Mouse (Mus musculus) midbrain, postnatal 0 days (tissue): ENCODE data around the gene Ift74. TPM values are rescaled to one million over a fixed set of nuclear protein-coding genes. Genes with fewer than 3 reads are reported as not detected.

Experiments used
- ATAC-seq: fragments of 200-750 bp; cut with Nextera tagmentation; 2 replicates; pipeline ENCODE4 v1.8.0; 2017; ENCODE audit warnings: moderate number of reproducible peaks, mild to moderate bottlenecking, moderate TSS enrichment, moderate library complexity; ENCODE audit not compliant: low FRiP score
- DNase-seq: peaks from one replicate; pipeline ENCODE4 v3.0.0-alpha.2; 2015; ENCODE audit warnings: low spot score
- H3K27ac ChIP-seq: fragments of 300-500 bp; sonication (generic); 2 replicates; pipeline ENCODE4 v1.5.1; 2014; ENCODE audit warnings: low read depth, mild to moderate bottlenecking, low read length, mixed read lengths
- H3K27me3 ChIP-seq: fragments of 300-500 bp; sonication (generic); 2 replicates; pipeline ENCODE4 v1.6.1; 2014; ENCODE audit warnings: low read length, control low read depth, mixed read lengths; ENCODE audit not compliant: insufficient read depth
- H3K36me3 ChIP-seq: fragments of 300-500 bp; sonication (generic); 2 replicates; pipeline ENCODE4 v1.6.1; 2014; ENCODE audit warnings: low read length, control low read depth, mixed read lengths; ENCODE audit not compliant: insufficient read depth
- H3K4me1 ChIP-seq: fragments of 300-500 bp; sonication (generic); 2 replicates; pipeline ENCODE4 v1.6.1; 2014; ENCODE audit warnings: mild to moderate bottlenecking, control low read depth, antibody characterized with exemption, low read length, mixed read lengths; ENCODE audit not compliant: insufficient read depth
- H3K4me2 ChIP-seq: fragments of 300-500 bp; sonication (generic); 2 replicates; pipeline ENCODE4 v1.6.1; 2014; ENCODE audit warnings: low read depth, mild to moderate bottlenecking, low read length, mixed read lengths; ENCODE audit not compliant: poor library complexity, severe bottlenecking
- H3K4me3 ChIP-seq: fragments of 300-500 bp; sonication (generic); 2 replicates; pipeline ENCODE4 v1.5.1; 2014; ENCODE audit warnings: low read depth, mild to moderate bottlenecking, low read length, moderate library complexity
- H3K9ac ChIP-seq: fragments of 300-500 bp; sonication (generic); replicated peaks from 2 replicates; pipeline ENCODE4 v1.6.1; 2014; ENCODE audit warnings: mild to moderate bottlenecking, low read length, moderate library complexity, mixed read lengths; ENCODE audit not compliant: poor library complexity, severe bottlenecking
- H3K9me3 ChIP-seq: fragments of 300-500 bp; sonication (generic); 2 replicates; pipeline ENCODE4 v1.6.1; 2016; ENCODE audit warnings: low read length, control low read depth
- CTCF ChIP-seq: IDR thresholded peaks from 2 replicates; pipeline ENCODE4 v1.5.1; 2016; ENCODE audit warnings: antibody characterized with exemption, mild to moderate bottlenecking
- WGBS: fragments of 180-500 bp; shearing (Covaris S2); extraction: QIAGEN DNeasy Blood & Tissue Kit; methylation state at CpG from one replicate; pipeline ENCODE4 v1.1.7; 2014; 5-methylcytosine and 5-hydroxymethylcytosine counted together
- polyA plus RNA-seq: library from polyadenylated mRNA; unstranded; fragments of >200 nt; fragmentation: Nextera tagmentation; extraction: Ambion mirVana; gene quantifications from 2 replicates; pipeline ENCODE4 v1.2.1, GENCODE M21; 2015
- total RNA-seq: library from RNA; depleted of rRNA; stranded (reverse); fragments of >200 nt; gene quantifications from 2 replicates; pipeline ENCODE4 v1.2.3, GENCODE M21; 2014

Gene Ift74
- total and polyA plus RNA-seq, 2 experiments from 2014 or later, result 9.2 to 27.3 TPM

DNA sequence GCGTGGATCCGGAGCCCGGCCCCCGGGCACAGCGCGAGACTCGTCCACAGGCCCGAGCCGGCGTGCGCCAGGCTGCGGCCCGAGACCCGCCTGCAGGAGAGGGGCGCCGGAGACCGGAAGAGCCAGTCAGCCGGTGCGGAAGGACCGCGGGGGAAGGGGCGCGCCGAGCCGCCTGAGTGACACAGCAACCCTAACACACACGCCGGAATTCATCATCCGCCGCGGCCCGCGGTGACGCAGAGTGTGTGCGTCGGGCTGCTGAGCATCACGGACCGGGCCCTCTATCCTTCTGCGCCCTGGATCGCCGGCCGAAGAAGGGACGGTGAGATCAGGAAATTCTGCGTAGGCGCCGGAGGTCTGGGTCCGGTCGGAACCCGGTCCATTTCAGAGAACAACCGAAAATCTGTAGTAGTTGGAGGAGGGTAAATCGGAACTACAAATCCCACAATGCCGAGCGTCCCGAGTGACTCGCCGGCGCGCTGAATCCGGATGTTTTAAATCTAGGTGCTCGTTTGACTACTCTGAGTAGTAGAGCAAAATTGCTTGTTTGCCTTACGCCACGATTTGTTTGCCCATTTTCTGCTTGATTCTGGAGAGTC lies 11.2 kb upstream of the Ift74 start, which contains the start of gene Plaa:
Gene Plaa, minus strand, starts transcription at position 214 of the 599 bp plus-strand sequence.
- H3K4me3 ChIP-seq, result peak within 1 kb of the TSS; percentile 86
- H3K4me1 ChIP-seq, result peaks cover 3% of the 10 kb centered on the region; the same call in 1 of the 2 replicates
- H3K27me3 ChIP-seq, result no peaks in the 10 kb centered on the region
- H3K4me2 ChIP-seq, result peak within 1 kb of the TSS; percentile 72
- H3K36me3 ChIP-seq, result no peaks in the 10 kb centered on the region
- H3K9me3 ChIP-seq, result no peaks in the 10 kb centered on the region
- peak; percentile 96 for DNase-seq
- H3K27ac ChIP-seq, result peak within 1 kb of the TSS; percentile 92
- WGBS, result under 1% methylated on average over 53 of the region's 61 CpGs
- peak; percentile 99 for ATAC-seq
- TF ChIP-seq CTCF, result no peak
- H3K9ac ChIP-seq, result peak within 1 kb of the TSS; percentile 83

DNA sequence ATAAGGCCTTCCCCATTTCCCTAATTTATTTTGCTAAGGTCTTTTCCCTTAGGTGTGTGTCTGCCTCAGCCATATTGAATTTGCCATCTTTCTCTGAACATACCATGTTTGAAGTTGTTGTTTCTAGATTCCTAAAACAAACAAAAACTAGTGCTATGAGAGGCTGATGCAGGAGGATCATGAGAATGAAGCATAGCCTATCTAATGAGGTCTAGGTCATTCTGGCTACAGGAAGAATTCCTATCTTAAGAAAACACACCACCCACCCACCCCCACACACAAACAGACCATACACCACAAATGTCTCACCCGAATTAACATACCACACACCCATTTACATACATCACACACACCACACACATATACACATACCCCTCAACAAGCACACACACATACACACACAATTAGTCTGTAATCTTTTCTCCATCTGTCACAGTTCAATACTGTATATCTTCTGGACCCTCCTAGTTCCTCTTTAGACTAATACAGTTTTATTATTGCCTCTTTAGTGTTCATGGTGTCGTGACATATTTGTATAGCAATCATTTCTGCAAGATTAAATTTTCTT lies 9.8 kb upstream of the Ift74 start:
- H3K9ac ChIP-seq, result no peak overlapping the region
- TF ChIP-seq CTCF, result no peak
- ATAC-seq (no peak), DNase-seq (no peak)
- no peak overlapping the region for H3K27ac ChIP-seq
- no peaks in the 10 kb centered on the region for H3K9me3 ChIP-seq
- peaks cover 3% of the 10 kb centered on the region; the same call in 1 of the 2 replicates for H3K4me1 ChIP-seq
- no peak overlapping the region for H3K4me3 ChIP-seq
- H3K4me2 ChIP-seq, result no peak overlapping the region
- H3K27me3 ChIP-seq, result no peaks in the 10 kb centered on the region
- WGBS, result 93% methylated on average over 2 of the region's 2 CpGs
- H3K36me3 ChIP-seq, result no peaks in the 10 kb centered on the region

DNA sequence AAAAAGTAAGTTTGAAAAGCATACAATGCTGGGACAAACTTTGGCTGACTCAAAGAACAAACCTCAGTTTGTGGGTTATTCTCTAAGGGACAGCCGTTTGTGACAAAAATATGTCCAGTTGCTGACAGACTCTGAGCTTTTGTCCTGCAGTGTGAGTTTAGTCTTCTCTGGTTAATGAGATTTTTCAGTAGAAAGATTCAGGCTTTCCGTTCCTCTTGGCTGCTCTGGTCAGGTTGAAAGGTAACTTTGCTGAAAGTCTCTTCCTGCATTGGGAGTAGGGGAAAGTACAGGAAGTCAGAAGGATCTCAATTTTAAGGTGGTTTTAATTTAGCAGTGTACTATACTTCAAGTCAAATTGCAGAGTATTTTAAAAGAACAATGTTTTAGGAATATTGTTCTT lies 8.7 kb upstream of the Ift74 start:
- H3K4me2 ChIP-seq, result no peak overlapping the region
- H3K27ac ChIP-seq, result no peak overlapping the region
- ATAC-seq, result no peak
- no peak overlapping the region for H3K9ac ChIP-seq
- no peaks in the 10 kb centered on the region for H3K9me3 ChIP-seq
- H3K36me3 ChIP-seq, result no peaks in the 10 kb centered on the region
- WGBS, result 99% methylated on average over 2 of the region's 2 CpGs
- no peak for TF ChIP-seq CTCF
- peaks cover 3% of the 10 kb centered on the region; the same call in 1 of the 2 replicates for H3K4me1 ChIP-seq
- no peak overlapping the region for H3K4me3 ChIP-seq
- no peaks in the 10 kb centered on the region for H3K27me3 ChIP-seq
- no peak for DNase-seq

DNA sequence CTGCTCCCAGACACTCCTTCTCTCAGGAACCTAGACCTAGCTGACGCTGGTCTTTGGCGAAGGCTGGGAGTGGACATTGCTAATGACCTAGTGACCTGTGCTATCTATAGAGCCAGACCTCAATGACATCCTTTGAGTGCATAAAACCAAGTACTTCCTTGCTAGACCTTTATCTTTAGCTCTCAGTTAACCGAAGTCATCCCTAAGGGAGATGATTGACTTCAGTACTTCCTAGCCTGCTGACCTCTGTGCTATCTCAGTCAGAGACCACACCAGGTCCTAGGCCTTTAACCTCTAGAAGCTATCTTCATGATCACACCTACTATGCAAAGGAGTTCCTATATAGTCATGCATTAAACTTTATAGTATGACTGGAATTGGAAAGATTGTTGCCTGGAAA lies 4.0 kb upstream of the Ift74 start:
- no peak overlapping the region for H3K9ac ChIP-seq
- no peak overlapping the region for H3K27ac ChIP-seq
- no peaks in the 10 kb centered on the region for H3K27me3 ChIP-seq
- DNase-seq, result no peak
- H3K4me2 ChIP-seq, result no peak overlapping the region
- H3K36me3 ChIP-seq, result no peaks in the 10 kb centered on the region
- no peak overlapping the region for H3K4me3 ChIP-seq
- peaks cover 2% of the 10 kb centered on the region; the same call in 1 of the 2 replicates for H3K4me1 ChIP-seq
- no peaks in the 10 kb centered on the region for H3K9me3 ChIP-seq
- ATAC-seq, result no peak
- TF ChIP-seq CTCF, result no peak
- WGBS, result 88% methylated on average over 3 of the region's 3 CpGs

DNA sequence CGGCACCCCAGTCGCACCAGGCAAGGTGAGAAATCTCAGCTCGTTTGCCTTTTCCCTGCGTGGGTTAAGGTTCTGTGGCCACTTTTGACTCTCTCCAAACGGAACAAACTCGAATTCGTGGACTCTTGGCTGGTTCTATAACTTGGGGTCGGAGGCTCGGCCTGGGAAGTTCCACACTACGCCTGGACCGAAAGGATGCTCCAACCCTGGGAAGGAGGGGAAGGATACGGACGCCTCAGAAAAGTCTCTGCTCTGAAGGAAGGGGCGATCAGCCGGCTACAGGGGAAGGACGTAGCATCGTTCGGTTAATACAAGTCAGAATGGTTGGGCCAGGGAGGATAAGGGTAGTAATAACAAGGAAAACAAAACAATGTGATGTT lies 326 bp downstream of the Ift74 start:
- Histone ChIP-seq H3K36me3 (no peaks in the 10 kb centered on the region), H3K4me2 (peak overlapping the region; percentile 66), H3K4me3 (peak overlapping the region; percentile 73), H3K27me3 (no peaks in the 10 kb centered on the region), H3K9me3 (no peaks in the 10 kb centered on the region), H3K9ac (peak overlapping the region; percentile 74), H3K4me1 (peaks cover 4% of the 10 kb centered on the region; the same call in 1 of the 2 replicates), H3K27ac (peak overlapping the region; percentile 58)
- WGBS, result under 1% methylated on average over 18 of the region's 18 CpGs
- ATAC-seq (peak; percentile 73), DNase-seq (no peak)
- no peak for TF ChIP-seq CTCF

DNA sequence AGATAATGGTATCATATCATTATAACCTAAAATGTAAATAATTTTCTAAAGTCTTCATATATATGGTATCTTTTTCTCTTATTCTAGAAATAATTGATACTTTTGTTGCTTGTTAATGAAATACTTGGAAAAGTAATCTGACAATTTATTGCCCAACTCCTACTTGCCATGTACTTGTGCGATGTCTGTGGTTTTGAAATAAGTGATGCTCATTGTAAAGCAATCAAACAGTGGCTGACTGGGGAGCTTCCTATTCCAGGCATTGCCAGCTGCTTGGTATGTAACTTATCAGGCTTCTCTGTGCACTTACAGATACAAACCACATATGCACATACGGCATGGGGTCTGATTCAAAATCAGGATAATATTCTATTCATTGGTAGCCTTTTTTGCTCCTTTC lies 5.8 kb downstream of the Ift74 start:
- no peak for TF ChIP-seq CTCF
- no peak overlapping the region for H3K4me2 ChIP-seq
- no peaks in the 10 kb centered on the region for H3K36me3 ChIP-seq
- no peaks in the 10 kb centered on the region for H3K27me3 ChIP-seq
- H3K4me3 ChIP-seq, result no peak overlapping the region
- ATAC-seq, result no peak
- H3K9me3 ChIP-seq, result no peaks in the 10 kb centered on the region
- no peak overlapping the region for H3K9ac ChIP-seq
- no peak for DNase-seq
- H3K4me1 ChIP-seq, result peaks cover 4% of the 10 kb centered on the region; the same call in 1 of the 2 replicates
- 96% methylated on average over 2 of the region's 2 CpGs for WGBS
- H3K27ac ChIP-seq, result no peak overlapping the region
